Mouse (Mus musculus) embryonic facial prominence, embryonic 15.5 days (tissue): ENCODE results near the gene Smpd3. TPM values are rescaled to one million over a fixed set of nuclear protein-coding genes. Genes with fewer than 3 reads are reported as not detected.
"Not testable (repeated sequence)": the region's sequence is repeated elsewhere in the genome, so short reads cannot be mapped to it uniquely, and the experiment has no call there.

Experiments
- ATAC-seq: fragments of 200-750 bp; cut with Nextera tagmentation; 2 replicates; pipeline ENCODE4 v1.8.0; 2017; ENCODE audit warnings: low read depth, moderate TSS enrichment; ENCODE audit not compliant: insufficient number of reproducible peaks, low FRiP score, low TSS enrichment
- H3K27ac ChIP-seq: fragments of 300-500 bp; sonication (generic); replicated peaks from 2 replicates; pipeline ENCODE4 v1.5.1; 2015; ENCODE audit warnings: mild to moderate bottlenecking, inconsistent platforms
- H3K27me3 ChIP-seq: fragments of 300-500 bp; sonication (generic); 2 replicates; pipeline ENCODE4 v1.6.1; 2015; ENCODE audit warnings: inconsistent platforms
- H3K36me3 ChIP-seq: fragments of 300-500 bp; sonication (generic); 2 replicates; pipeline ENCODE4 v1.6.1; 2015; ENCODE audit warnings: mild to moderate bottlenecking, inconsistent platforms
- H3K4me1 ChIP-seq: fragments of 300-500 bp; sonication (generic); 2 replicates; pipeline ENCODE4 v1.6.1; 2015; ENCODE audit warnings: inconsistent platforms
- H3K4me2 ChIP-seq: fragments of 300-500 bp; sonication (generic); replicated peaks from 2 replicates; pipeline ENCODE4 v1.6.1; 2015; ENCODE audit warnings: mild to moderate bottlenecking, inconsistent platforms
- H3K4me3 ChIP-seq: fragments of 300-500 bp; sonication (generic); replicated peaks from 2 replicates; pipeline ENCODE4 v1.5.1; 2015; ENCODE audit warnings: mild to moderate bottlenecking, inconsistent platforms
- H3K9ac ChIP-seq: fragments of 300-500 bp; sonication (generic); 2 replicates; pipeline ENCODE4 v1.6.1; 2015; ENCODE audit warnings: inconsistent platforms
- H3K9me3 ChIP-seq: fragments of 300-500 bp; sonication (generic); replicated peaks from 2 replicates; pipeline ENCODE4 v1.6.1; 2016; ENCODE audit warnings: inconsistent platforms
- WGBS: fragments of 180-500 bp; shearing (Covaris S2); methylation state at CpG from one replicate; pipeline ENCODE4 v1.1.7; 2015; 5-methylcytosine and 5-hydroxymethylcytosine counted together
- polyA plus RNA-seq: library from polyadenylated mRNA; unstranded; fragments of >200 nt; fragmentation: Nextera tagmentation; extraction: Ambion mirVana; gene quantifications from 2 replicates; pipeline ENCODE4 v1.2.1, GENCODE M21; 2015

Gene Smpd3
- polyA plus RNA-seq, 1 experiment from 2014 or later = 29.6 TPM

DNA sequence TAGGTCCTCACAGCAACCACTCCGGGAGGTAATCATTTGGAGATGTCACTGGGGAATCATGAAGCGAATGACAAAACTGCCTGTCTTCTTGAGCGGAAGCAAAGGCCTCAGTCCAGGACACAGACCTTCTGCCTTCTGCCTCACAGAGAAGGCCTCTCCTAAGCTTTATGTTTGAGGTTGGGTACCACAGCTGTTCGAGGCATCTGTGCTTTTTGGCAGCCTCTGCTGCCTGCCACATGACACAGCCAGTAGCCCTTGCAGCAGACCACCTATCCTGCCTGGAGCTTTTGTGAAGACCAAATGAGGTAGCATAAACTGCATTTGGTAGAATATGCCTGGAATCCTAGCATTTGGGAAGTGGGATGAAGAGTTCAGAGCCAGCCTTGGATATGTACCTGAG, 11.2 kb downstream of the Smpd3 start:
- Histone ChIP-seq H3K27ac (no peak overlapping the region), H3K9ac (no peak overlapping the region), H3K4me1 (no peaks in the 10 kb centered on the region), H3K4me2 (no peak overlapping the region), H3K27me3 (no peaks in the 10 kb centered on the region), H3K36me3 (no peaks in the 10 kb centered on the region), H3K4me3 (no peak overlapping the region), H3K9me3 (no peaks in the 10 kb centered on the region)
- WGBS = 79% methylated on average over 4 of the region's 4 CpGs
- no peak for ATAC-seq

GRCm38 (mm10) chr8:106321434-106321833, 16.4 kb downstream of the Smpd3 start:
- no peak overlapping the region for H3K4me3 ChIP-seq
- H3K9me3 ChIP-seq = no peaks in the 10 kb centered on the region
- H3K27ac ChIP-seq = no peak overlapping the region
- no peak overlapping the region for H3K4me2 ChIP-seq
- ATAC-seq = no peak; the same call in 1 of the 2 replicates
- no peaks in the 10 kb centered on the region for H3K4me1 ChIP-seq
- H3K9ac ChIP-seq = no peak overlapping the region
- H3K36me3 ChIP-seq = no peaks in the 10 kb centered on the region
- H3K27me3 ChIP-seq = no peaks in the 10 kb centered on the region
- WGBS = 70% methylated on average over 7 of the region's 7 CpGs

DNA sequence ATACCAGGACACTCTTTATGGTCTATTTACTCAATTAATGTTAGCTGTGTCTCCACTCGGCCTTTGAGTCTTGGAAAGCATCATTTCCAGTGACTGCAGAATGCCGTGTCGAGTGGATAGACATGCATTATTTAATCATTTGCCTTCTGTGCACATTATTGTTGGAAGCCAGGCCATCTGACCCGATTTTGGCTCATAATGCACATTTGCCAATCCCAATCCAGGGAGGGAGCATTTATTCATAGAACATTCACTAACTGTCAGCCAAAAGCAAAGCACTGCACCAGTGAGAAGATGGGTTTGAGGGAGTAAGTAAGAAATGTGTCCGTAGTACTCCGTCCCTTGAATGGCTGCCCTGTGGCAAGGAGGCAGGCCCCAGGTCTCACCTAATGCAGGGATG, 17.8 kb downstream of the Smpd3 start:
- Histone ChIP-seq H3K9ac (no peak overlapping the region), H3K36me3 (no peaks in the 10 kb centered on the region), H3K4me2 (no peak overlapping the region), H3K27me3 (no peaks in the 10 kb centered on the region), H3K9me3 (no peaks in the 10 kb centered on the region), H3K27ac (no peak overlapping the region), H3K4me1 (no peaks in the 10 kb centered on the region), H3K4me3 (no peak overlapping the region)
- WGBS = 74% methylated on average over 6 of the region's 6 CpGs
- no peak for ATAC-seq

DNA sequence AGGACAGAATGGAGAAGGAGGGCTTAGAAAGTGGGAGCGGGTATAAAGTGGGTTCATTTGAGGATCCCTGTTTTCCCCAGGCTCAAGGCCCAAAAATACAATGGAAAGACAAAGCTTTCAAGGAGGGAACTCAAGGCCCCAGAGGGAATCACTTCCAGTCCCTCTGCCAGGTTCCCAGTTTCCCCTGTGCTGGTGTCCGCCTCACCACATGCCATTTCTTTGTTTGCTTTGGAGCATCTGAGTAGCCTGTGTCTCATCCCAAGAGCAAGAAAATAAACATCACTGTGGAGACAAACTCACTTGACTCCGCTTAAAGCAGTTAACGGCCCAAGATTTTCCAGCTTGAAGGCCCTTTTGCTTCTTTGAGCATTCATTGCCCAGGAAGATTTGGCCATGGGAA, 20.7 kb downstream of the Smpd3 start:
- ATAC-seq = no peak
- 81% methylated on average over 4 of the region's 4 CpGs for WGBS
- H3K36me3 ChIP-seq = no peaks in the 10 kb centered on the region
- no peaks in the 10 kb centered on the region for H3K9me3 ChIP-seq
- H3K27ac ChIP-seq = no peak overlapping the region
- no peak overlapping the region for H3K9ac ChIP-seq
- H3K4me2 ChIP-seq = no peak overlapping the region
- H3K4me3 ChIP-seq = no peak overlapping the region
- no peaks in the 10 kb centered on the region for H3K27me3 ChIP-seq
- no peaks in the 10 kb centered on the region for H3K4me1 ChIP-seq

- WGBS = 67% methylated on average over 10 of the region's 10 CpGs
- Histone ChIP-seq H3K27me3 (no peaks in the 10 kb centered on the region), H3K4me3 (no peak overlapping the region), H3K9me3 (no peaks in the 10 kb centered on the region), H3K27ac (no peak overlapping the region), H3K9ac (no peak overlapping the region), H3K36me3 (no peaks in the 10 kb centered on the region), H3K4me2 (no peak overlapping the region), H3K4me1 (no peaks in the 10 kb centered on the region)
- no peak for ATAC-seq
These were observed 21.3 kb downstream of the Smpd3 start for GRCm38 (mm10) chr8:106316506-106316905.

- Histone ChIP-seq H3K27me3 (no peaks in the 10 kb centered on the region), H3K9me3 (no peaks in the 10 kb centered on the region), H3K36me3 (no peaks in the 10 kb centered on the region), H3K9ac (no peak overlapping the region), H3K27ac (no peak overlapping the region), H3K4me3 (no peak overlapping the region), H3K4me2 (no peak overlapping the region), H3K4me1 (no peaks in the 10 kb centered on the region)
- no peak for ATAC-seq
- 85% methylated on average over 6 of the region's 6 CpGs for WGBS
These were observed 22.2 kb downstream of the Smpd3 start for GRCm38 (mm10) chr8:106315402-106316187.

DNA sequence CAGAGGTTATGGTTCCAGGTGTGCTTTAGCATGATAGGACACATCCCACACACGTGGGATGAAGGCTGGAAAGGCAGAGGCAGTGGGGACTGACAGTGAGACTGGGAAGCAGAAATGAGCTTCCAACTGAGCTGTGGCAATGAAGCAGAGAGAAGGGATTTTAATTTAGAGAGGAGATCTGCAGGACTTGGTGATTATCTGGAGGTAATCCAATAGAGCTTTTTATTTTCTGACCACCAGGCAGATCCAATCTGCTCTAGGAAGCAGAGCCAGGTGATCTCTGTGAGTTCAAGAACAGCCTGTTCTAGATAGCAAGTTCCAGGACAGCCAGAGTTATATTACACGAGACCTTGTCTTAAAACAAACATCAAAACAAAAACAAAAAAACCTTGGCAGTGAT, 24.0 kb downstream of the Smpd3 start:
- no peak for ATAC-seq
- Histone ChIP-seq H3K4me2 (no peak overlapping the region), H3K36me3 (no peaks in the 10 kb centered on the region), H3K27me3 (no peaks in the 10 kb centered on the region), H3K4me3 (no peak overlapping the region), H3K9me3 (no peaks in the 10 kb centered on the region), H3K27ac (no peak overlapping the region), H3K9ac (no peak overlapping the region), H3K4me1 (no peaks in the 10 kb centered on the region)
- 56% methylated on average over 2 of the region's 2 CpGs for WGBS

GRCm38 (mm10) chr8:106313120-106313737, 24.6 kb downstream of the Smpd3 start:
- Histone ChIP-seq H3K9me3 (no peaks in the 10 kb centered on the region), H3K9ac (no peak overlapping the region), H3K4me2 (no peak overlapping the region), H3K4me1 (no peaks in the 10 kb centered on the region), H3K36me3 (no peaks in the 10 kb centered on the region), H3K27me3 (no peaks in the 10 kb centered on the region), H3K27ac (no peak overlapping the region), H3K4me3 (no peak overlapping the region)
- no peak for ATAC-seq
- WGBS = 63% methylated on average over 6 of the region's 6 CpGs

GRCm38 (mm10) chr8:106311967-106312366, 25.8 kb downstream of the Smpd3 start:
- Histone ChIP-seq H3K27me3 (no peaks in the 10 kb centered on the region), H3K4me1 (no peaks in the 10 kb centered on the region), H3K36me3 (no peaks in the 10 kb centered on the region), H3K9ac (no peak overlapping the region), H3K4me2 (no peak overlapping the region), H3K9me3 (no peaks in the 10 kb centered on the region), H3K27ac (no peak overlapping the region), H3K4me3 (no peak overlapping the region)
- no peak for ATAC-seq
- 98% methylated on average over 1 of the region's 1 CpGs for WGBS

DNA sequence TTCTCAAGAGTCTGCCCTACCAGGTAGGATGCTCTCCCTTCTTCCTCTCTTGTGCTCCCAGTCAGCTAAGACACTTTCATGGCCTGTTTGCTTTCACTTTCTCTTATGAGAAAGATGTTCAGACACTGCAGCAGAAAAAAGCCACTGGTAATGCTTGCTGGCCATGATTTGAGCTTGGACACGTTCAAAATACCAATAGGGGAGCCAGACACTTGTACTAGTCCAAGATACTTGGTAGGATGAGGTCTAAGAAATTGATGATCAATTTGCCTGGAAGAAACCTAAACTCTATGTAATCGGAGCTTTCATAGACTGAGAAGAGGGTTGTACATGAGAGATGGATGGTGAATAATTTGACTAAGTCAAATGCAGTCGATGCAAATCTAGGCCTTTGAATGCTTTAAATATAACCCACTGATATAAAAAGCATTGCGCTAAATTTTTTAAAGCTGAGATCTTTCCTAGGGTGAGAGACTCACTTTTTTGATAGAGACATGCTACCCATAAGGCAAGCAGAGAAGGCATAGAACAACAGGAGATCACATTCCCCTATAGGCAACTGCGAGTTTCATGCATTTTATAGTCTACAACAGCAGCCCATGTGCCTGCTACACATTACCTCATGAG, 27.6 kb downstream of the Smpd3 start:
- no peak overlapping the region for H3K4me3 ChIP-seq
- H3K36me3 ChIP-seq = no peaks in the 10 kb centered on the region
- 86% methylated on average over 5 of the region's 5 CpGs for WGBS
- H3K27ac ChIP-seq = no peak overlapping the region
- no peak overlapping the region for H3K4me2 ChIP-seq
- H3K9me3 ChIP-seq = no peaks in the 10 kb centered on the region
- no peak for ATAC-seq
- no peaks in the 10 kb centered on the region for H3K27me3 ChIP-seq
- H3K9ac ChIP-seq = no peak overlapping the region
- H3K4me1 ChIP-seq = no peaks in the 10 kb centered on the region

DNA sequence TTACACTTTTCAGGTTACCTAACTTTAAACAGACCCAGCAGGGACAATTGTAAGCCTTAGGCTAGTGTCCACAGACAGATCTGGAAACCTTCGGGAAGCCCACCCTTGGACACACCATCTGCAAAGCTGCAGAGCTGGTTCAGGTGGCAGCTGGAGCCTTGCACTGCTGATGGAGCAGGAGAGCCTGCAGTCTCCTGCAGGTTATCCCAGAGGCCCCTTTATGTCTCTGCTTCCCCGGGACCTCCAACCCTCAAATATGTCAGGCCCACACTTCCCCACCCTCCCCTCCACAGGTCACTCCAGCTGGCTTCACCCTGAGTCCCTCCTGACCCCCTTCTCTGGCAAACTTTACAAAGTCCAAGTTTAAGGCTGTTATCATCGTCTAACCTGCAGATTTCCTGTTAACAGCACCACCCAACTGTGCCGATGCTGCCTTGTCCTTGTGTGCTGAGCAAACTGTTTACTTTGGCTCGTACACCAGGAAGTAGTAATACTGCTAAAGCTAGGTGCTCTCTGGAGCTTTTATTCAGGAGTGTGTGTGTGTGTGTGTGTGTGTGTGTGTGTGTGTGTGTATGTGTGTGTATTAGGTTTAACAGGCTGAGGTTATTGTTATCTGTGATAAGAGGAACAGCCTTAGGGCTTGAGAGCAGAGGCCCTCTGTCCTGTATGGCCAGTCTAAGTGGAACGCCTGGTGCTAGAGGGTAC, 29.6 kb downstream of the Smpd3 start:
- not testable (repeated sequence) for ATAC-seq, H3K9me3 ChIP-seq, H3K4me2 ChIP-seq, H3K4me1 ChIP-seq, H3K9ac ChIP-seq, H3K27me3 ChIP-seq, H3K27ac ChIP-seq, H3K4me3 ChIP-seq, H3K36me3 ChIP-seq
- WGBS = 59% methylated on average over 6 of the region's 6 CpGs
